Mouse (Mus musculus): Measurements from ENCODE around the gene Sympk. TPM values are rescaled to one million over a fixed set of nuclear protein-coding genes. Genes with fewer than 3 reads are reported as not detected.

Sympk gene
- total RNA-seq, 1 experiment from 2014 or later, result 42.4 TPM

DNA sequence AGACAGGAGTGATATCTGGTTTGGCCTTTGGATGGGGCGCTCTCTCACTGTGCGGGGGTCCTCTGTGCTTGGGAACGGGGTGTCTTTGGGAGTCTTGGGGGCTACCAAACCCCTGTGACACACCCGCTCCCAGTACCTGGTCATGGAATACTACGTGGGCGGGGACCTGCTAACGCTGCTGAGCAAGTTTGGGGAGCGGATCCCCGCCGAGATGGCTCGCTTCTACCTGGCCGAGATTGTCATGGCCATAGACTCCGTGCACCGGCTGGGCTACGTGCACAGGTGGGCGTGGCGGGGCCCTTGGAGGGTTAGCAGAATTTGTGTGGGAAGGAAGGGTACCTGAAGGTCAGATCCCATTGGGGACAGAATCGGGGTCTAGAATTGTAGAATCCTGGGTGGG, 62.6 kb downstream of the Sympk start:
- ATAC-seq (replicated peaks in 1 of 2; ENCODE audit: insufficient read depth in 1 of 2, low FRiP score in 2 of 2, low TSS enrichment in 1 of 2, low read depth in 1 of 2, poor library complexity in 2 of 2, severe bottlenecking in 2 of 2), result no peak

DNA sequence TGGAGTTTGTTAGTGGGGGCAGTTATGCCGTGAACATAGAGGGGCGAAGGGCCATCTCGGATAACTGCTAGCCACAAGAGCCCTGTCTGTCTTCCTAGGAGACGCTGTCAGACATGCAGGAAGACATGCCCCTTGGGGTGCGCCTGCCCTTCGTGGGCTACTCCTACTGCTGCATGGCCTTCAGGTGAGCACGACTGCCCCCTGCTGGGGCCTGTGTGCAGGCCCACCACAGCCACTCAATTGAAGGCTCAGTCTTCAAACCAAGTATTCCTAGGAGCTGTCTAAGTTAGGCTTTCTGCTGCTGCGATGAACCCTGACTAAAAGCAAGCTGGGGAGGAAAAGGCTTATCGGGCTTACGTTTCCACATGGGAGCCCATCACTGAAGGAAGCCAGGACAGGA, 64.6 kb downstream of the Sympk start:
- ATAC-seq (replicated peaks in 1 of 2; ENCODE audit: insufficient read depth in 1 of 2, low FRiP score in 2 of 2, low TSS enrichment in 1 of 2, low read depth in 1 of 2, poor library complexity in 2 of 2, severe bottlenecking in 2 of 2), result peak; percentile 26 to 42; a peak in 2 of 4 replicates

DNA sequence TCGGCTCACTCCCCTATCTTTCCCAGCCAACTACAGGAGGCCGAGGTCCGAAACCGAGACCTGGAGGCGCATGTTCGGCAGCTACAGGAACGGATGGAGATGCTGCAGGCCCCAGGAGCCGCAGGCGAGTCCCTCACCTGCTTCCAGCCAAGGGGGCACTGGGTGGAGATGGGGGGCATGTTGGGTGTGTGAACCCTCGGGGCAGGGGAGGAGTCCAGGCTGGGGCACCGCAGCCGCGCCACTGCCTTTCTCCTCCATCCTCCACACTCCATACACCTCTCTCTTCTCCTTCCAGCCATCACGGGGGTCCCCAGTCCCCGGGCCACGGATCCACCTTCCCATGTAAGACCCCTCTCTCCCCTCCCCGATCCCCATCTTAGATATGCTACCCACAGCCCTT, 67.7 kb downstream of the Sympk start:
- no peak for ATAC-seq (replicated peaks in 1 of 2; ENCODE audit: insufficient read depth in 1 of 2, low FRiP score in 2 of 2, low TSS enrichment in 1 of 2, low read depth in 1 of 2, poor library complexity in 2 of 2, severe bottlenecking in 2 of 2)

GRCm38 (mm10) chr7:19092381-19093173, 68.4 kb downstream of the Sympk start:
- ATAC-seq (replicated peaks in 1 of 2; ENCODE audit: insufficient read depth in 1 of 2, low FRiP score in 2 of 2, low TSS enrichment in 1 of 2, low read depth in 1 of 2, poor library complexity in 2 of 2, severe bottlenecking in 2 of 2), result peak; percentile 2 to 18; a peak in 1 of 4 replicates

DNA sequence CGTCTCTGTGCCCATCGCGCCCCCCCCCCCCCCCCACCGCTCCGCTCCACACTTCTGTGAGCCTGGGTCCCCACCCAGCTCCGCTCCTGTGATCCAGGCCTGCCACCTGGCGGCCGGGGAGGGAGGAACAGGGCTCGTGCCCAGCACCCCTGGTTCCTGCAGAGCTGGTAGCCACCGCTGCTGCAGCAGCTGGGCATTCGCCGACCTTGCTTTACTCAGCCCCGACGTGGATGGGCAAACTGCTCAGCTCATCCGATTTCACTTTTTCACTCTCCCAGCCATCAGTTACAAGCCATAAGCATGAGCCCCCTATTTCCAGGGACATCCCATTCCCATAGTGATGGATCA, 69.0 kb downstream of the Sympk start:
- peak; percentile 49 to 71 for ATAC-seq (replicated peaks in 1 of 2; ENCODE audit: insufficient read depth in 1 of 2, low FRiP score in 2 of 2, low TSS enrichment in 1 of 2, low read depth in 1 of 2, poor library complexity in 2 of 2, severe bottlenecking in 2 of 2)

DNA sequence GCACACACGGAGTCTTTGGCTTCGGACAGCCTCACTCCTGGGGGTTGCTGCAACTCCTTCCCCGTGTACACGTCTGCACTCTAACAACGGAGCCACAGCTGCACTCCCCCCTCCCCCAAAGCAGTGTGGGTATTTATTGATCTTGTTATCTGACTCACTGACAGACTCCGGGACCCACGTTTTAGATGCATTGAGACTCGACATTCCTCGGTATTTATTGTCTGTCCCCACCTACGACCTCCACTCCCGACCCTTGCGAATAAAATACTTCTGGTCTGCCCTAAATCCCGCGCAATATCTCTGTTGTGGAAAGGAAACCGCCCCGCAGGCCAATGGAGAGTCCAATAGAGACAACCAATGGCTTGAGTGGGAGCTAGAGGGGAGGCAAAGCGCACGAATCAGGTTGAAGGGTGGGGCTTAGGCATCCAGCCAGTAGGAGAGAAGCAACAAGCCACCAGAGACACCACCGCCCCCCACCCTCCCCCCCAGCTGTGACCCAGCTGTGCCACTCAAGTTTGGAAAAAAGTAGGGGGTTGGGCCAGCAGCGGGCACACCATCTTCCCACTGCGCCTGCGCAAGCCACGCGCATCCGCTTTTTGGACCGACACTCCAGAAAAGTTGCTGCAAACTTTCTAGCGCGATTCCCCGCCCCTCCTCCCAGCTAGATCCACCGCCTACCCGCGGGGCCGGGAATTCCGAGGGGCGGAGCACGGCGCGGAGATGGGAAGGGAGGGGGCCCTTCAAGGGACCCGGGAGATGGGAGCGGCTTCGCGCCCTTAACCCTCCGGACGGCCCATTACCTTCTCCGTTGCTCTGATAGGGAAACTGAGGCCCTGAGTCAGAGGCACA, 69.6 kb downstream of the Sympk start:
- peak; percentile 74 to 75 for ATAC-seq (replicated peaks in 1 of 2; ENCODE audit: insufficient read depth in 1 of 2, low FRiP score in 2 of 2, low TSS enrichment in 1 of 2, low read depth in 1 of 2, poor library complexity in 2 of 2, severe bottlenecking in 2 of 2)

DNA sequence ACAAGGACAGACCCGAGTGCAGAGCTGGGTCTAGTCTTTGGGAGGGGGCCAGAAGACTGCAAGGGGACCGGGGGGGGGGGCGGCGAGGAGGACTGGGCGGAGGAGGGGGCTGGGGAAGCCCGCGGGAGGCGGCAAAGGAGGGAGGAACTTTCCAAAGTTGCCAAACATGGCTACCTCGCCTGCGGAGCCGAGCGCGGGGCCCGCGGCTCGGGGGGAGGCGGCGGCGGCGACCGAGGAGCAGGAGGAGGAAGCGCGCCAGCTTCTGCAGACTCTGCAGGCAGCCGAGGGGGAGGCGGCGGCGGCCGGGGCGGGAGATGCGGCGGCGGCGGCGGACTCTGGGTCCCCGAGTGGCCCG, 70.3 kb downstream of the Sympk start, which contains the start of gene Six5:
TSS of gene Six5 (plus strand) at position 124 of the 355 bp plus-strand sequence.
- ATAC-seq (replicated peaks in 1 of 2; ENCODE audit: insufficient read depth in 1 of 2, low FRiP score in 2 of 2, low TSS enrichment in 1 of 2, low read depth in 1 of 2, poor library complexity in 2 of 2, severe bottlenecking in 2 of 2), result no peak

DNA sequence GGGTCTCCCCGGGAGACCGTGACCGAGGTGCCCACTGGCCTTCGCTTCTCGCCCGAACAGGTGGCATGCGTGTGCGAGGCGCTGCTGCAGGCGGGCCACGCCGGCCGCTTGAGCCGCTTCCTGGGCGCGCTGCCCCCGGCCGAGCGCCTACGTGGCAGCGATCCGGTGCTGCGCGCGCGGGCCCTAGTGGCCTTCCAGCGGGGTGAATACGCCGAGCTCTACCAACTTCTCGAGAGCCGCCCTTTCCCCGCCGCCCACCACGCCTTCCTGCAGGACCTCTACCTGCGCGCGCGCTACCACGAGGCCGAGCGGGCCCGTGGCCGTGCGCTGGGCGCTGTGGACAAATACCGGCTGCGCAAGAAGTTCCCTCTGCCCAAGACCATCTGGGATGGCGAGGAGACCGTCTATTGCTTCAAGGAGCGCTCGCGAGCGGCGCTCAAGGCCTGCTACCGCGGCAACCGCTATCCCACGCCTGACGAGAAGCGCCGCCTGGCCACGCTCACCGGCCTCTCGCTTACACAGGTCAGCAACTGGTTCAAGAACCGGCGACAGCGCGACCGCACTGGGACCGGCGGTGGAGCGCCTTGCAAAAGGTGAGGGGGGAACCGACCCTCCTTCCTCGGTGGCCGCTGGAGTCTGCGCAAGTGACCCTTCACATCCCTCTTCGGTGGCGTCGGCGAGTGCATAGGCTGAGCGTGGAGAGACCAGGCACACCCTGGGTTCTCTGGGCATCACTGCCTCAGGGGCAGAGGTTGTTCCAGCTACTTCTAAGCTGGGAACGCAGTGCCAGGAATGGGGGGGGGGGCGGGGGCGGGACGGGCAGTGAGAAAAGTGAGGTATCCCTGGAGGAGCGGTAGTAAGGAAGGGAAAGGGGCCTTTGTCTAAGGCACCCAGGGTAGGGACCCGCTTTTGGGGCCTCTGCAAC, 70.9 kb downstream of the Sympk start:
- ATAC-seq (replicated peaks in 1 of 2; ENCODE audit: insufficient read depth in 1 of 2, low FRiP score in 2 of 2, low TSS enrichment in 1 of 2, low read depth in 1 of 2, poor library complexity in 2 of 2, severe bottlenecking in 2 of 2), result no peak

GRCm38 (mm10) chr7:19095751-19096110, 71.6 kb downstream of the Sympk start:
- ATAC-seq (replicated peaks in 1 of 2; ENCODE audit: insufficient read depth in 1 of 2, low FRiP score in 2 of 2, low TSS enrichment in 1 of 2, low read depth in 1 of 2, poor library complexity in 2 of 2, severe bottlenecking in 2 of 2), result peak; percentile 17 to 33; a peak in 2 of 4 replicates

DNA sequence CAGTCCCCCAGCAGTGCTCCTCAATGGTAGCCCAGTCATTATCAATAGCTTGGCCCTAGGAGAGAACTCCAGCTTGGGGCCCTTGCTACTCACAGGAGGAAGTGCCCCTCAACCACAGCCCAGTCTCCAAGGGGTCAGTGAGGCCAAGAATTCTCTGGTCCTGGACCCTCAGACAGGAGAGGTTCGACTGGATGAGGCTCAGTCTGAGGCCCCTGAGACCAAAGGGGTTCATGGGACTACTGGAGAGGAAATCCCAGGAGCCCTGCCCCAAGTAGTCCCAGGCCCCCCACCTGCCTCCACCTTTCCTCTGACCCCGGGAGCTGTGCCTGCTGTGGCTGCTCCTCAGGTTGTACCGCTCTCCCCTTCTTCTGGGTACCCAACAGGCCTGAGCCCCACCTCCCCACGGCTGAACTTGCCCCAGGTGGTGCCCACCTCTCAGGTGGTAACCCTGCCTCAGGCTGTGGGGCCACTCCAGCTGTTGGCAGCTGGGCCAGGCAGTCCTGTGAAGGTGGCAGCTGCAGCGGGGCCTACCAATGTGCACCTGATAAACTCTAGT, 72.3 kb downstream of the Sympk start:
- no peak for ATAC-seq (replicated peaks in 1 of 2; ENCODE audit: insufficient read depth in 1 of 2, low FRiP score in 2 of 2, low TSS enrichment in 1 of 2, low read depth in 1 of 2, poor library complexity in 2 of 2, severe bottlenecking in 2 of 2)

- no peak for ATAC-seq (replicated peaks in 1 of 2; ENCODE audit: insufficient read depth in 1 of 2, low FRiP score in 2 of 2, low TSS enrichment in 1 of 2, low read depth in 1 of 2, poor library complexity in 2 of 2, severe bottlenecking in 2 of 2)
Observed at GRCm38 (mm10) chr7:19097217-19097616, 73.0 kb downstream of the Sympk start.

DNA sequence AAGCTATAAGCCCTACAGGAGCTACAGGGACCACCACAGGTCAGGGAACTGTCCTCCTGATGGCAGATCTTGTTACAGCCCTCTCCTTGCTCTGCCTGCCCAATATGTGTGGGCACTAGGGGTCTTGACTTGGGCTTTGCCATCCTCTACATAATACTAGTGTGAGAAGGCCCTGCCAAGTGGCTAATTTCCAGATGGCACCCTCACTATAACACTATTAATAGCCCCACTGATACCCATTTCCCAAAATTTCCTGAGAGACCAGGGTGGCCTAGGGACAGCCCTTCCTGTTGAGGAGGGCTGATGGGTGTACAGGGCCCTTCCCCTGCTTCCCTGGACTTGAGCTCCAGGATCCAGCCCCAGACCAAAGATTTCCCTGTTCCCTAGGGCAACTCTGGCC, 73.7 kb downstream of the Sympk start:
- no peak for ATAC-seq (replicated peaks in 1 of 2; ENCODE audit: insufficient read depth in 1 of 2, low FRiP score in 2 of 2, low TSS enrichment in 1 of 2, low read depth in 1 of 2, poor library complexity in 2 of 2, severe bottlenecking in 2 of 2)

DNA sequence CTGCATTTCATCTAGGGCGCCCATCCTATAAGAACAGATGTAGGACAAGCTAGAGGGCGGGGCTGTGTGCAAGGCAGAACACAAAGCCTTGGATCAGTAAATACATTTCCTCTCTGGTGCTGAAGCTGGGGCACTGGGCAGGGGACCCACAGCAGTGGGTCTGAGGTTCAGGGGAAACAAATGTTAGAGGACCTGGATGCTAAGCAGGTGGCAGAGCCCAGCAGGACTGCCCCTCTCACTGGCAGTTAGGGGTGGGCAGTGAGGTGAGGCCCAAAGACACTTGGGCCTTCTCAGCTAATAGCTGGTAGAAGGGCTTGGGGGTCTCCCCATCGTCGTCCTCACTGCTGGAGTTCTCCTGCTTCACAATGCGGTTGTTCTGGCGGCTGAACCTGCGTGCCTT, 74.6 kb downstream of the Sympk start:
- ATAC-seq (replicated peaks in 1 of 2; ENCODE audit: insufficient read depth in 1 of 2, low FRiP score in 2 of 2, low TSS enrichment in 1 of 2, low read depth in 1 of 2, poor library complexity in 2 of 2, severe bottlenecking in 2 of 2), result no peak

- ATAC-seq (replicated peaks in 1 of 2; ENCODE audit: insufficient read depth in 1 of 2, low FRiP score in 2 of 2, low TSS enrichment in 1 of 2, low read depth in 1 of 2, poor library complexity in 2 of 2, severe bottlenecking in 2 of 2), result no peak
Observed at GRCm38 (mm10) chr7:19100290-19100689, 76.1 kb downstream of the Sympk start.

GRCm38 (mm10) chr7:19103741-19104140, 79.6 kb downstream of the Sympk start:
- ATAC-seq (replicated peaks in 1 of 2; ENCODE audit: insufficient read depth in 1 of 2, low FRiP score in 2 of 2, low TSS enrichment in 1 of 2, low read depth in 1 of 2, poor library complexity in 2 of 2, severe bottlenecking in 2 of 2), result no peak

Data from hematopoietic stem cell, adult 5-6 weeks (primary cell).